Mouse (Mus musculus) thymus, postnatal 10 days (tissue): ENCODE data around the gene Fbxw9.

Experiments used
- DNase-seq, 2 experiments: peaks; one replicate each; pipeline ENCODE4 v3.0.0; 2021; ENCODE audit warnings: low spot score in 2 of 2

The Fbxw9 gene

DNA sequence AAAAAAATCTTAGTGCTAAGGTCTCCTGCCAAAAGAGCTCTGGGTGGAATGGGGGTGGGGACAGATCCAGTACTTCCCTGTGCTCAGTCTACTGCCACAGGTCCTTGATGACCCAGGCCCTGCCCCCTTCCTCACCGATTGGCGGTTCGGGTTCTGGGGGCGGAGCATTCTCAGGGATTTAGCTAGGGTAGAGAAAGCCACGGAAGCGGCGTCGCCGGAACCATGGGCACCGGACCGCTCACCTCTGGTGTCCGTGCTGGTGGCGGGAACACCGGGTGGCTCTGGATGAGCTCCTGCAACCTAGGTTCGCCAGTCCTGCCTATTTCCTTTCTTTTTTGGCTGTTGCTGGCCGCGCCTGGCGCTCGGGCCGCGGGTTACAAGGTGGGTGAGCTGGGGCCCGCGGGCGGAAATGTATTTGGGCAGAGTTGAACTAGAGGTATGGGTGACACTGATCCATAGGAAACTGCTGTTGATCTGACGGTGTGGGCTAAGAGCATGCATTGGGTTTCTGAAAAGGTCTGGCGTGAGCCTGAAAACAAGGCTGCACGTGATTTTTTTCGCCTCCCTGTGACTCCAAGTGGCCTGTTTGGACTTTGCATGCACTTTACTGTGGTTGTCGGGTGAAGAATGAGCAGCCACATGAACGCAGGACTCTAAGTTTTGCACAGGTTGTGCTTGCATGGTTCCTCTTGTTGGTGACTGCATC lies 23.4 kb downstream of the Fbxw9 start, which contains the start of gene Man2b1:
Gene Man2b1 (plus strand): TSS at position 163 of the 706 bp plus-strand sequence.
- peak; percentile 75 to 79 for DNase-seq

GRCm38 (mm10) chr8:85084633-85085032 lies 24.8 kb downstream of the Fbxw9 start:
- no peak for DNase-seq

GRCm38 (mm10) chr8:85086238-85086637 lies 26.4 kb downstream of the Fbxw9 start:
- DNase-seq = no peak

- DNase-seq = no peak
These were observed 28.9 kb downstream of the Fbxw9 start for GRCm38 (mm10) chr8:85088771-85089170.

GRCm38 (mm10) chr8:85090856-85091255 lies 31.0 kb downstream of the Fbxw9 start:
- no peak for DNase-seq

DNA sequence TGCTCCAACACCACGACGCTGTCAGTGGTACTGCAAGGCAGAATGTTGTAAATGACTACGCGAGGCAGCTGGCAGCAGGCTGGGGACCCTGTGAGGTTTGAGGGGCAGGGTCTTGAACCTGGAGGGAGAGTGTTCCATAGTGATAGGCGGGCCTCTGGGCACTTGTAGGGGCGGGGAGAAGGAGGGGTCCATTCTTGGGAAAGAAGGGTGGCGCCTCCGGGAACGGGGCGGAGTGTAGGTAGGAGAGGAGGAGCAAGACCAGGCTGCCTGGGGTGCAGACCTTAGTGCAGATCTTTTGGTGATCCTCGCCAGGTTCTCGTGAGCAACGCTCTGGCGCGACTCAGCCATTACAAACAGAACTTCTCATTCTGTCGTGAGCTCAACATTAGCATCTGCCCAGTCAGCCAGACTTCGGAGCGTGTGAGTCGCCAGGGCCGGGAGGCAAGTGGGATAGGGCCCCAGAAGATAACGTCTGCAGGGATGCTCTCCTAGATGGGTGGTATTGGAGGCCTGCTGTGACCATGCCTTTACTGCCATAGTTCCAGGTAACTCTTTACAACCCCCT lies 31.8 kb downstream of the Fbxw9 start:
- no peak for DNase-seq

DNA sequence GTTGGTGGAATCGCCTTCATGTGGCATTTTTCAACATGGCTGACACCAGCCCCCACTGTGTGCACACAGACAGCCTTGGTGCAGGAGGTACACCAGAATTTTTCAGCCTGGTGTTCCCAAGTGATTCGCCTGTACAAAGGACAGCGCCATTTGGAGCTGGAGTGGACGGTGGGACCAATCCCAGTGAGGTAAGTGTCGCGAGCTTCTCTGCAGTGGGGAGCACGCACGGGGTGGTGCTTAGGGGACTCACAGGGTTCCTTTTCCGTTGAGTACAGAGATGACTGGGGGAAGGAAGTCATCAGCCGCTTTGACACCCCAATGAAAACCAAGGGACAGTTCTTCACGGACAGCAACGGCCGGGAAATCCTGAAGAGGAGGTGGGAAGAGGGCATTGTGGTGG lies 35.2 kb downstream of the Fbxw9 start:
- DNase-seq = no peak

DNA sequence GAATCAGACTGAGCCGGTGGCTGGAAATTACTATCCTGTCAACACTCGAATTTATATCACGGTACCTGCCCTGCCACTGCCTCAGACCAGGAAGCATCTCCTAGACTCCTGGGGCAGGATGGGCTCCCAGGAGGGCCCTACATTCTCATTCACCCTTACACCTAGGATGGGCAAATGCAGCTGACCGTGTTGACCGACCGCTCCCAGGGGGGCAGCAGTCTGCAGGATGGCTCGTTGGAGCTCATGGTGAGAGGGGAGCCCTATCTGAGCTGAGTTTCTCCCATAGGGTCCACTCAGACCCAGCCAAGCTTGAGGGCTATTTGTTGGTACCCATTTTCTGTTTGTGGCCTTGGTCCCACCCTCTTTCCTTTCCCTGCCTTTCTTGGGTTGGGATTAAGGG lies 35.7 kb downstream of the Fbxw9 start:
- DNase-seq = no peak

- no peak for DNase-seq
These were observed 36.3 kb downstream of the Fbxw9 start for GRCm38 (mm10) chr8:85096196-85096595.

GRCm38 (mm10) chr8:85096850-85097249 lies 37.0 kb downstream of the Fbxw9 start:
- no peak for DNase-seq

- no peak for DNase-seq
These were observed 40.3 kb downstream of the Fbxw9 start for GRCm38 (mm10) chr8:85100076-85100665.

- no peak for DNase-seq
These were observed 53.4 kb downstream of the Fbxw9 start for GRCm38 (mm10) chr8:85113241-85113640.

DNA sequence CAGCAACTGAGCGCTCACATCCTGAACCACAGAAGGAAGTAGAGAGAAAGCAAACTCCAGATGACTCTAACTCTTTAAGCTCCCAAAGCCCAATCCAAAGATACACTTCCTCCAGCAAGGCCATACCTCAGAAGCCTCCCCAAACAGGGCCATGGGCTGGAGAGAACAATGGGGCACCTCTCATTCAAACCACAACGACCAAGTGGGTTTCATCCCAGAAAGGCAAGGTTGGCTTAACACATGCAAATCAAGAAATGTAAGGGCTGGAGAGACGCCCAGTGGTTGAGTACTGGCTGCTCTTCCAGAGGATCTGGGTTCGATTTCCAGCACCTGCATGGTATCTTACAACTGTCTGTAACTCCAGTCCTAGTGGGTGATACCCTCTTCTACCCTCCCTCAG lies 55.6 kb downstream of the Fbxw9 start:
- DNase-seq = no peak
